Mouse (Mus musculus): ENCODE data around the gene Sirt3. TPM values are rescaled to one million over a fixed set of nuclear protein-coding genes. Genes with fewer than 3 reads are reported as not detected.
A peak's percentile ranks its signal among the peaks of the same experiment; 100 is the strongest.

Gene Sirt3
- polyA plus RNA-seq, 1 experiment, result 13.3 TPM

DNA sequence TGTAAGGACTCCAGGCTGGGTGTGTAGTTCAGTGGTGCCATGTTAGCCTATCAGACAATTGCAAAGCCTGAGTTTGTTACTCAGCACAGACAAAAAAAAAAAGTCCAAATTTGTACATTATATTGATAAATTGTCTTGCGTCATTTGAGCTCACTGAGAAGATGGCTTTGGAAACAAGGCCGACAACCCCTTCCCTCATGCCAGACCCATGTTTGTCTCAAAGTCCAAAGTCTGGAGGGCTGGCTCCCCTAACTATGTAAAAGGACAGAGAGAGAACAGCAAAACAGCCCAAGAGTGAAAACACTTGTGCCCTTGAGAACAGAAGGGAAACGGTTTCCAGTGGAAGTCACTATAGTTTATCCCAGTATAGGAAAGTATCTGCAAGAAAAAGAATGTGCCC lies 1.7 kb downstream of the Sirt3 start:
- TF ChIP-seq CTCF (IDR thresholded peaks at IDR 0.05; ENCODE audit: extremely low read depth, insufficient read depth, insufficient read length, insufficient replicate concordance) (no peak), POLR2A (IDR thresholded peaks at IDR 0.05; ENCODE audit: low read depth, low read length) (no peak)
- WGBS, result 38% methylated on average over 3 of the region's 3 CpGs

DNA sequence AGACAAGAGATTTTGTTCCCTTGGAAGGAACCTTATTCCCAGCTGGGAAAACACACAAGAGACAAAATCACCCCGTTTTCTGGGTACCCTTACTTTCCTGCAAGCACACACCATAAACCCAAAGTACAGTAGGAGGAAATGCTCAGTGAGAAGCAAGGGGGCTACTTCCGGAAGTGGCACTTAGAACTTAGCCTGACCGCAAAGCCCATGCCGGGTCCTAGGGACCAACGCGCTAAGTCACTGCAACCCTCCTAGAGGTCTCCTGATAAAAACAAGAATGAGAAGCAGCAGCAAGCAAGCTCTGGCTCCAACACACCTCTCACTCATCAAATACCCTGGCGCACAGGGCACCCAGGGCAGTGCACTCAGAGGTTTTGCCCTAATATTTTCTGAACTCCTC lies 2.8 kb downstream of the Sirt3 start:
- 6% methylated on average over 7 of the region's 7 CpGs for WGBS
- 0 out of 2 replicates have a peak, but pooled peaks cover 3% of the 10 kb centered on the region for H3K36me3 ChIP-seq (ENCODE audit: control insufficient read depth, insufficient read depth, low read length)
- peaks cover 13% of the 10 kb centered on the region; the same call in 1 of the 2 replicates for H3K4me1 ChIP-seq (ENCODE audit: control insufficient read depth, insufficient read depth, insufficient read length)
- no peak for TF ChIP-seq CTCF (IDR thresholded peaks at IDR 0.05; ENCODE audit: extremely low read depth, insufficient read depth, insufficient read length, insufficient replicate concordance)
- no peak for TF ChIP-seq POLR2A (IDR thresholded peaks at IDR 0.05; ENCODE audit: low read depth, low read length)
- no peak overlapping the region for H3K4me3 ChIP-seq (ENCODE audit: extremely low read depth, insufficient read depth, insufficient read length)
- no peak for DNase-seq (ENCODE audit: low read depth in 1 of 2, low spot score in 2 of 2)
- H3K27ac ChIP-seq (ENCODE audit: insufficient read depth, low read length), result no peak overlapping the region
- no peaks in the 10 kb centered on the region for H3K27me3 ChIP-seq (ENCODE audit: control insufficient read depth, insufficient read depth, low read length)

More for the DNA sequence above, 1.7 kb downstream of the Sirt3 start:
- Histone ChIP-seq H3K4me1 (ENCODE audit: control insufficient read depth, insufficient read depth, insufficient read length) (peaks cover 13% of the 10 kb centered on the region; the same call in 1 of the 2 replicates), H3K27ac (ENCODE audit: insufficient read depth, low read length) (no peak overlapping the region), H3K27me3 (ENCODE audit: control insufficient read depth, insufficient read depth, low read length) (no peaks in the 10 kb centered on the region), H3K4me3 (ENCODE audit: extremely low read depth, insufficient read depth, insufficient read length) (no peak overlapping the region), H3K36me3 (ENCODE audit: control insufficient read depth, insufficient read depth, low read length) (0 out of 2 replicates have a peak, but pooled peaks cover 2% of the 10 kb centered on the region)
- DNase-seq (ENCODE audit: low read depth in 1 of 2, low spot score in 2 of 2), result no peak

GRCm38 (mm10) chr7:140877364-140877763 lies 4.7 kb downstream of the Sirt3 start:
- H3K4me3 ChIP-seq (ENCODE audit: extremely low read depth, insufficient read depth, insufficient read length), result no peak overlapping the region
- peak in 1 of 2 experiments; percentile 28 for DNase-seq (ENCODE audit: low read depth in 1 of 2, low spot score in 2 of 2)
- 30% methylated on average over 6 of the region's 6 CpGs for WGBS
- H3K27me3 ChIP-seq (ENCODE audit: control insufficient read depth, insufficient read depth, low read length), result no peaks in the 10 kb centered on the region
- H3K27ac ChIP-seq (ENCODE audit: insufficient read depth, low read length), result no peak overlapping the region
- H3K4me1 ChIP-seq (ENCODE audit: control insufficient read depth, insufficient read depth, insufficient read length), result peaks cover 13% of the 10 kb centered on the region; the same call in 1 of the 2 replicates
- no peak for TF ChIP-seq CTCF (IDR thresholded peaks at IDR 0.05; ENCODE audit: extremely low read depth, insufficient read depth, insufficient read length, insufficient replicate concordance)
- no peak for TF ChIP-seq POLR2A (IDR thresholded peaks at IDR 0.05; ENCODE audit: low read depth, low read length)
- peaks cover 4% of the 10 kb centered on the region; the same call in 1 of the 2 replicates for H3K36me3 ChIP-seq (ENCODE audit: control insufficient read depth, insufficient read depth, low read length)

DNA sequence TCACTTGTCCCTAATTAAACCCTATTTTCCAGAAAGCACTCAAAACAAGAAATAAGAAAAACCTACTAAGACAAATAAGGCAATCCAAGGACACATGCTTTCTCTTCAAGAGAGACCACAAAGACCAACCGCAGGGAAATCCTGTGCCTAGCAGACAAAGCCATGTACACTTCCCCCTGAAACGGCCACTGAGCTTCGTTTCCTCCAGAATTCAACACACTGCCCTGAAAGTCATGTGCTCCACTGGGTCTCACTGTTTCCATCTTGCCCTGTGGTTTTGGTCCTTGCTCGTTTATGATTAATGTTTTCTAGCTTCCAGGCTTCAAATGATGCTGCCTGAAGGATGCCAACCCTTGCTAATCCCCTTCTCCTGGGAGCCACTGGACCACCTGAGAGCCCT lies 7.9 kb downstream of the Sirt3 start:
- no peak overlapping the region for H3K4me3 ChIP-seq (ENCODE audit: extremely low read depth, insufficient read depth, insufficient read length)
- TF ChIP-seq POLR2A (IDR thresholded peaks at IDR 0.05; ENCODE audit: low read depth, low read length), result no peak
- H3K4me1 ChIP-seq (ENCODE audit: control insufficient read depth, insufficient read depth, insufficient read length), result peaks cover 10% of the 10 kb centered on the region; the same call in 1 of the 2 replicates
- H3K27ac ChIP-seq (ENCODE audit: insufficient read depth, low read length), result no peak overlapping the region
- 11% methylated on average over 4 of the region's 4 CpGs for WGBS
- H3K27me3 ChIP-seq (ENCODE audit: control insufficient read depth, insufficient read depth, low read length), result no peaks in the 10 kb centered on the region
- H3K36me3 ChIP-seq (ENCODE audit: control insufficient read depth, insufficient read depth, low read length), result peaks cover 5% of the 10 kb centered on the region; the same call in 1 of the 2 replicates
- DNase-seq (ENCODE audit: low read depth in 1 of 2, low spot score in 2 of 2), result no peak

GRCm38 (mm10) chr7:140864761-140865160 lies 17.3 kb downstream of the Sirt3 start:
- 94% methylated on average over 12 of the region's 12 CpGs for WGBS
- no peak for TF ChIP-seq POLR2A (IDR thresholded peaks at IDR 0.05; ENCODE audit: low read depth, low read length)
- TF ChIP-seq CTCF (IDR thresholded peaks at IDR 0.05; ENCODE audit: extremely low read depth, insufficient read depth, insufficient read length, insufficient replicate concordance), result no peak
- H3K27me3 ChIP-seq (ENCODE audit: control insufficient read depth, insufficient read depth, low read length), result no peaks in the 10 kb centered on the region
- H3K36me3 ChIP-seq (ENCODE audit: control insufficient read depth, insufficient read depth, low read length), result peaks cover 33% of the 10 kb centered on the region
- no peaks in the 10 kb centered on the region for H3K4me1 ChIP-seq (ENCODE audit: control insufficient read depth, insufficient read depth, insufficient read length)
- no peak overlapping the region for H3K27ac ChIP-seq (ENCODE audit: insufficient read depth, low read length)
- no peak overlapping the region for H3K4me3 ChIP-seq (ENCODE audit: extremely low read depth, insufficient read depth, insufficient read length)
- DNase-seq (ENCODE audit: low read depth in 1 of 2, low spot score in 2 of 2), result no peak

- H3K4me1 ChIP-seq (ENCODE audit: control insufficient read depth, insufficient read depth, insufficient read length), result peaks cover 10% of the 10 kb centered on the region
- DNase-seq (ENCODE audit: low read depth in 1 of 2, low spot score in 2 of 2), result no peak
Measured at GRCm38 (mm10) chr7:140860728-140861127, 21.4 kb downstream of the Sirt3 start.

DNA sequence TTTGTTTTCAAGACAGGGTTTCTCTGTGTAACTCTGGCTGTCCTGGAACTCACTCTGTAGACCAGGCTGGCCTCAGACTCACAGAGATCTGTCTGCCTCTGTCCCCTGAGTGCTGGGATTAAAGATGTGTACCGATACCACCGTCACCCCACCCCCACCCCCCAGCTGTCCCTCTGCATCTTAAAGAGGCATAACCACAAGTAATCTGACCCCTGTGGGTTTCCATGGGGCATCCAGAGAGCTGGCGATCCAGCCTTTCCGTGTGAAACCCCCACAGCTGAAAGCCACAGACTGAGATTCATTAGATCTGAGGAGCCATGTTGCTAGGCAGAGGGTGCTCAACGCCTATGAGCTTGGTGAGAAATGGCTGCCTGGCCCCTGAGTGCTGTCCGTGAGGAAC lies 22.1 kb downstream of the Sirt3 start:
- WGBS, result 77% methylated on average over 6 of the region's 6 CpGs
- H3K27ac ChIP-seq (ENCODE audit: insufficient read depth, low read length), result no peak overlapping the region
- H3K36me3 ChIP-seq (ENCODE audit: control insufficient read depth, insufficient read depth, low read length), result peaks cover 37% of the 10 kb centered on the region
- no peaks in the 10 kb centered on the region for H3K27me3 ChIP-seq (ENCODE audit: control insufficient read depth, insufficient read depth, low read length)
- DNase-seq (ENCODE audit: low read depth in 1 of 2, low spot score in 2 of 2), result no peak
- no peak for TF ChIP-seq POLR2A (IDR thresholded peaks at IDR 0.05; ENCODE audit: low read depth, low read length)
- TF ChIP-seq CTCF (IDR thresholded peaks at IDR 0.05; ENCODE audit: extremely low read depth, insufficient read depth, insufficient read length, insufficient replicate concordance), result no peak
- no peak overlapping the region for H3K4me3 ChIP-seq (ENCODE audit: extremely low read depth, insufficient read depth, insufficient read length)
- peaks cover 10% of the 10 kb centered on the region for H3K4me1 ChIP-seq (ENCODE audit: control insufficient read depth, insufficient read depth, insufficient read length)

More at GRCm38 (mm10) chr7:140860728-140861127, 21.4 kb downstream of the Sirt3 start:
- TF ChIP-seq POLR2A (IDR thresholded peaks at IDR 0.05; ENCODE audit: low read depth, low read length) (no peak), CTCF (IDR thresholded peaks at IDR 0.05; ENCODE audit: extremely low read depth, insufficient read depth, insufficient read length, insufficient replicate concordance) (no peak)
- H3K27me3 ChIP-seq (ENCODE audit: control insufficient read depth, insufficient read depth, low read length), result no peaks in the 10 kb centered on the region
- 96% methylated on average over 5 of the region's 5 CpGs for WGBS
- no peak overlapping the region for H3K27ac ChIP-seq (ENCODE audit: insufficient read depth, low read length)
- no peak overlapping the region for H3K4me3 ChIP-seq (ENCODE audit: extremely low read depth, insufficient read depth, insufficient read length)
- peaks cover 37% of the 10 kb centered on the region for H3K36me3 ChIP-seq (ENCODE audit: control insufficient read depth, insufficient read depth, low read length)

Measured in spleen, adult 2 months (tissue).